Mouse (Mus musculus): Measurements from ENCODE around the gene Krtdap.

DNA sequence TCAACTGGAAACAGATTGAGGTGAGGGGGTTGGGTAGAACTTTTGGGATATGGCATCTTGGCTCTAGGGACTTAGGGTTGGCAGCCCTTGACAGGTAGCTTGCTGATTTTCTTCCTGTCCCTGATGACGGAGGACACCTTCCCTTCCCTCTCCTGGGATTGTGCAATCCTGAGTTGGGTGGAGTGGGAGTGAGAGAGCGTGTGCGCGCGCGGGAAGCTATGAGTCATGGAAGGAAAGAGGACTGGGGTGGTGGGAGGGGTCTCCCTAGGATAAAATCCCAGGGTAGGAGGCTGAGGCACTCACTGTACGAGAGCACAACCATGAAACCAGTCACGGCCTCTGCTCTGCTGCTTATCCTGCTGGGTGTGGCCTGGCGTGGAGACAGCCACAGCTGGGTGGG lies 11.6 kb upstream of the Krtdap start:
- TF ChIP-seq CTCF (IDR thresholded peaks at IDR 0.05; ENCODE audit: low read depth): no peak
- no peak for TF ChIP-seq EP300 (IDR thresholded peaks at IDR 0.05; ENCODE audit: low read depth)
